Mouse (Mus musculus) cerebellum, adult 2 months (tissue): ENCODE data around the gene Nrbf2.

Experiments used
- CTCF ChIP-seq: fragments of 200-500 bp; IDR thresholded peaks from 2 replicates; pipeline ENCODE4 v1.5.1; 2011; ENCODE audit warnings: low read depth, mild to moderate bottlenecking, control low read depth, low read length, moderate library complexity, borderline replicate concordance; ENCODE audit not compliant: insufficient read depth
- POLR2A ChIP-seq: fragments of 200-500 bp; IDR thresholded peaks from 2 replicates; pipeline ENCODE4 v1.6.1; 2011; ENCODE audit warnings: low read length, control low read depth, borderline replicate concordance; ENCODE audit not compliant: insufficient read depth

DNA sequence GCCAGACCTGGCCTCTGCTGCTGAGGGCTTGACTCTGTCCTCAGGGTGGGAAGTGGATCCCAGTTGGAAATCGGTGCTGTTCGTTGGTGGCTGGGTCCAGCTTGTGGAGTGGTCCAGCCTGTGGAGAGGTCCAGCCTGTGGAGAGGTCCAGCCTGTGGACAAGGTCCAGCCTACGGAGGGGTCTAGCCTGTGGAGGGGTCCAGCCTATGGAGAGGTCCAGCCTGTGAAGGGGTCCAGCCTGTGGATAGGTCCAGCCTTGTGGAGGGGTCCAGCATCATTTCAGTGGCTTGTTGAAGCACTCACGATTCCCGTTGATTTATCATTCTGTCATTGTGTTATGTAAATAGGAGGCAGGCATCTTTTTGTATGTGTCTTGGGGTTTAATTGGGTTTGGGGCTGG is 43.1 kb upstream of the Nrbf2 start:
- no peak for TF ChIP-seq POLR2A
- no peak for TF ChIP-seq CTCF
